Mouse (Mus musculus): ENCODE results near the gene Gm6588. TPM values are rescaled to one million over a fixed set of nuclear protein-coding genes. Genes with fewer than 3 reads are reported as not detected.

The Gm6588 gene
- polyA plus RNA-seq (2017; shearing (Covaris generic)), result 0.33 TPM

DNA sequence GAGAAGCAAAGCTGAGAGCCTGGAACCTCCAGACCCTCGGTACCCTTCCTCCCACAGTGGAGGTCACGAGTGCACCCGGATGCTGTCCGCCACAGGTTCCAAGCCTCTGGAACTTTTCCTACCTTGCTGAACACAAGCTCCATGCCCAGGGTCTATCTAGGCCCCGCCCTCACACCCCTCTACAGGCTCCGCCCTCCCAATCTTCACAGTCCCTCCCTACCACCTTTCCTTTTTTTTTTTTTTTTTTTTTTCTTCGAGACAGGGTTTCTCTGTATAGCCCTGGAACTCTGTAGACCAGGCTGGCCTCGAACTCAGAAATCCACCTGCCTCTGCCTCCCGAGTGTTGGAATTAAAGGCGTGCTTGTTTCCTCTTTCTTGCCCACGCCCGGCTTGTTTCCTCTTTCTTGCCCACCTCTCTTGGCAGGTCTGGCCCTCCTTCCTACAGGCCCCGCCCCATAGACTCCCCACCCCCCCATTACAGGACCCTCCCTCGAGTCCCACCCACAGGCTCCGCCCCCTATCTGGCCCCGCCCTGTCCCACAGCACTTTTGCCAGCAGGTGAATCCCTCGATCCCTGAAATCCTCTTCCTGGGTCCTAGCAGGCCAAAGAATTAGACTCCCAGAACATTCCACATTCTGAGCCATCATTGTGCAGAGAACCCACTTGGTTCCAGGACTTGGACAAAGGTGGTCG is at the start of gene Gm6588:
Gene Gm6588, plus strand, starts transcription at position 680 of the 694 bp plus-strand sequence.

Other genes starting within 250 kb of the Gm6588 start
- gene Cryba4, start 196.9 kb upstream of the Gm6588 start, polyA plus RNA-seq (2017; shearing (Covaris generic)), result 1.9 TPM
- gene Crybb1, start 193.6 kb upstream of the Gm6588 start, polyA plus RNA-seq (2017; shearing (Covaris generic)), result 3.6 TPM
- gene Tpst2, start 172.7 kb upstream of the Gm6588 start, polyA plus RNA-seq (2017; shearing (Covaris generic)), result 261 TPM
- gene Tfip11, start 123.1 kb upstream of the Gm6588 start, polyA plus RNA-seq (2017; shearing (Covaris generic)), result 66.1 TPM
- 60.8 TPM for gene Srrd, start 106.4 kb upstream of the Gm6588 start, polyA plus RNA-seq (2017; shearing (Covaris generic))
- 16.8 TPM for gene Hps4, start 106.3 kb upstream of the Gm6588 start, polyA plus RNA-seq (2017; shearing (Covaris generic))
- gene Gm6583, start 93.4 kb upstream of the Gm6588 start, polyA plus RNA-seq (2017; shearing (Covaris generic)), result 0.22 TPM
- gene Asphd2, start 54.6 kb upstream of the Gm6588 start, polyA plus RNA-seq (2017; shearing (Covaris generic)), result 0.38 TPM
- not detected for gene Sez6l, start 127.8 kb downstream of the Gm6588 start, polyA plus RNA-seq (2017; shearing (Covaris generic))